In the genomic region with DNA sequence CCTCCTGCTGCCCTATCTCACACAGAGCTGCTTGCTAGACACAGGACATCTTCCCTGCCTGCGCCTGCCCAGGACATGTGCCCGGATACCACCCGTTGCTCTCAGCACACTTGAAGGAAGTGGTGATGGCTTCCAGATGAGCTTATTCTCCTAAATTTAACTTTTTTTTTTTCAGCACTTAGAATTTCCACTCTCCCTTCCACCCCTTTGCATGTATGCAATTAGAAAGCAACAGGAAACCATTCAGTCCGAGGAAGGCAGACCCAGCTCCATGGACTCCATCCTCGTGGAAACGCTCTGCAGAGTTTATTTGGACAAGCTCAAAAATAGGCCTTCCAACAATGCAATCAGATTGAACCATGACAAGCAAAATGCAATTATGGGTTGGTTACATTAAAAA, we compare ENCODE assay signal across 27 mouse cellular contexts. TPM values are rescaled to one million over a fixed set of nuclear protein-coding genes. Genes with fewer than 3 reads are reported as not detected.
DNase-seq lines count a peak whose midpoint lies in the region; ATAC-seq lines count a peak whose summit lies in the region.
"Had no signal": no experiment of that assay in that cellular context is flagged by ENCODE, and none has a peak within 500 bp of the region (broad histone marks: within the 10 kb centered on the region; RNA-seq: fewer than 3 reads in every experiment).

No protein-coding gene starts in this region.

- peaks cover 38% of the 10 kb centered on the region for H3K4me1 ChIP-seq in neural tube, embryonic 13.5 days (replicated peaks)
- H3K4me1 ChIP-seq in embryonic facial prominence, embryonic 12.5 days = peaks cover 24% of the 10 kb centered on the region
- peaks cover 51% of the 10 kb centered on the region for H3K4me1 ChIP-seq in embryonic facial prominence, embryonic 15.5 days
- H3K4me1 ChIP-seq: forebrain, embryonic 12.5 days; forebrain, embryonic 15.5 days had no signal

- no peak overlapping the region for H3K9ac ChIP-seq in neural tube, embryonic 13.5 days
- H3K9ac ChIP-seq in embryonic facial prominence, embryonic 12.5 days = no peak overlapping the region
- H3K9ac ChIP-seq in embryonic facial prominence, embryonic 15.5 days = no peak overlapping the region
- H3K9ac ChIP-seq: forebrain, embryonic 12.5 days; forebrain, embryonic 15.5 days; hindbrain, embryonic 12.5 days; hindbrain, embryonic 15.5 days had no signal

- ATAC-seq in neural tube, embryonic 13.5 days (ENCODE audit: low read depth) = no peak
- no peak for ATAC-seq in embryonic facial prominence, embryonic 12.5 days (ENCODE audit: insufficient number of reproducible peaks, insufficient read depth, low FRiP score, low TSS enrichment)
- peak; percentile 44 for ATAC-seq in embryonic facial prominence, embryonic 15.5 days (ENCODE audit: insufficient number of reproducible peaks, low FRiP score, low TSS enrichment, low read depth)
- ATAC-seq: forebrain, embryonic 15.5 days had no signal

- H3K4me2 ChIP-seq in neural tube, embryonic 13.5 days = no peak overlapping the region
- H3K4me2 ChIP-seq in embryonic facial prominence, embryonic 12.5 days (replicated peaks) = no peak overlapping the region
- H3K4me2 ChIP-seq in embryonic facial prominence, embryonic 15.5 days (replicated peaks) = no peak overlapping the region
- H3K4me2 ChIP-seq: forebrain, embryonic 12.5 days; forebrain, embryonic 15.5 days; hindbrain, embryonic 12.5 days; hindbrain, embryonic 15.5 days had no signal

- H3K27me3 ChIP-seq in neural tube, embryonic 13.5 days = no peaks in the 10 kb centered on the region
- H3K27me3 ChIP-seq in embryonic facial prominence, embryonic 12.5 days = no peaks in the 10 kb centered on the region
- H3K27me3 ChIP-seq in embryonic facial prominence, embryonic 15.5 days = no peaks in the 10 kb centered on the region
- H3K27me3 ChIP-seq: CH12.LX; forebrain, embryonic 12.5 days; forebrain, embryonic 15.5 days; hindbrain, embryonic 12.5 days; hindbrain, embryonic 15.5 days had no signal

- no peak overlapping the region for H3K4me3 ChIP-seq in neural tube, embryonic 13.5 days
- no peak overlapping the region for H3K4me3 ChIP-seq in embryonic facial prominence, embryonic 12.5 days
- H3K4me3 ChIP-seq in embryonic facial prominence, embryonic 15.5 days (replicated peaks) = no peak overlapping the region
- H3K4me3 ChIP-seq: erythroblast, embryonic 14.5 days; forebrain, embryonic 12.5 days; forebrain, embryonic 15.5 days; heart, adult 2 months; heart, embryonic 10.5 days; hindbrain, embryonic 12.5 days; hindbrain, embryonic 15.5 days had no signal

- peak overlapping the region; percentile 33; the same call in 1 of the 2 replicates for H3K27ac ChIP-seq in neural tube, embryonic 13.5 days (replicated peaks)
- peak overlapping the region; percentile 47; the same call in 1 of the 2 replicates for H3K27ac ChIP-seq in embryonic facial prominence, embryonic 12.5 days
- H3K27ac ChIP-seq in embryonic facial prominence, embryonic 15.5 days (replicated peaks) = peak overlapping the region; percentile 88
- H3K27ac ChIP-seq: forebrain, embryonic 12.5 days; forebrain, embryonic 15.5 days; heart, adult 2 months; heart, embryonic 10.5 days; hindbrain, embryonic 12.5 days; hindbrain, embryonic 15.5 days had no signal

- no peaks in the 10 kb centered on the region for H3K9me3 ChIP-seq in neural tube, embryonic 13.5 days
- H3K9me3 ChIP-seq in embryonic facial prominence, embryonic 12.5 days = no peaks in the 10 kb centered on the region
- H3K9me3 ChIP-seq in embryonic facial prominence, embryonic 15.5 days (replicated peaks) = no peaks in the 10 kb centered on the region
- H3K9me3 ChIP-seq: forebrain, embryonic 12.5 days; forebrain, embryonic 15.5 days; G1E; heart, embryonic 10.5 days; hindbrain, embryonic 12.5 days; hindbrain, embryonic 15.5 days had no signal

- 82% methylated on average over 6 of the region's 6 CpGs for WGBS in neural tube, embryonic 13.5 days
- WGBS in embryonic facial prominence, embryonic 12.5 days = 39% methylated on average over 6 of the region's 6 CpGs
- 42% methylated on average over 6 of the region's 6 CpGs for WGBS in embryonic facial prominence, embryonic 15.5 days

- no peak for DNase-seq in neural tube, embryonic 10.5 days (ENCODE audit: extremely low spot score, low spot score)
- DNase-seq in left cerebral cortex, adult 11 months (ENCODE audit: low spot score) = no peak
- no peak for DNase-seq in right cerebral cortex, postnatal 25 days
- DNase-seq in thymus, postnatal 25 days = no peak
- DNase-seq: adrenal gland, adult 2 months; adrenal gland, postnatal 14 days; B cell, adult 2 months; cerebellum, adult 11 months; cerebellum, adult 2 months; cerebellum, postnatal 10 days; cerebellum, postnatal 36 days; embryo, embryonic 11 days; gastrocnemius, postnatal 25 days; heart, adult 2 months had no signal

- H3K36me3 ChIP-seq in neural tube, embryonic 13.5 days = peaks cover 24% of the 10 kb centered on the region
- peaks cover 27% of the 10 kb centered on the region for H3K36me3 ChIP-seq in embryonic facial prominence, embryonic 12.5 days
- H3K36me3 ChIP-seq in embryonic facial prominence, embryonic 15.5 days = peaks cover 19% of the 10 kb centered on the region

RNA-seq across cellular contexts. Expression of a gene that starts 8.8 kb away (rescaled TPM):
- polyA plus RNA-seq in neural tube, embryonic 13.5 days (2015; fragmentation: Nextera tagmentation; extraction: Ambion mirVana) = 49.1 and 59.7 TPM in 2 replicates
- 160 and 161 TPM in 2 replicates for polyA plus RNA-seq in embryonic facial prominence, embryonic 12.5 days (2016; fragmentation: Nextera tagmentation; extraction: Ambion mirVana)
- 167 and 168 TPM in 2 replicates for polyA plus RNA-seq in embryonic facial prominence, embryonic 15.5 days (2015; fragmentation: Nextera tagmentation; extraction: Ambion mirVana)

RNA-seq across cellular contexts. Expression of a gene that starts 26.2 kb away (rescaled TPM):
- polyA plus RNA-seq in neural tube, embryonic 13.5 days (2015; fragmentation: Nextera tagmentation; extraction: Ambion mirVana) = 0.45 and 0.60 TPM in 2 replicates
- polyA plus RNA-seq in embryonic facial prominence, embryonic 12.5 days (2016; fragmentation: Nextera tagmentation; extraction: Ambion mirVana) = 0.40 and 0.67 TPM in 2 replicates
- polyA plus RNA-seq in embryonic facial prominence, embryonic 15.5 days (2015; fragmentation: Nextera tagmentation; extraction: Ambion mirVana) = 0.20 and 0.28 TPM in 2 replicates
- polyA plus RNA-seq: erythroblast, embryonic 14.5 days; G1E; heart, adult 2 months; heart, embryonic 10.5 days; heart, embryonic 14.5 days; heart, postnatal 0 days; hindbrain, embryonic 12.5 days had no signal

RNA-seq across cellular contexts. Expression of a gene that starts 29.4 kb away (rescaled TPM):
- 431 and 499 TPM in 2 replicates for polyA plus RNA-seq in neural tube, embryonic 13.5 days (2015; fragmentation: Nextera tagmentation; extraction: Ambion mirVana)
- polyA plus RNA-seq in embryonic facial prominence, embryonic 12.5 days (2016; fragmentation: Nextera tagmentation; extraction: Ambion mirVana) = 505 and 512 TPM in 2 replicates
- 462 and 488 TPM in 2 replicates for polyA plus RNA-seq in embryonic facial prominence, embryonic 15.5 days (2015; fragmentation: Nextera tagmentation; extraction: Ambion mirVana)

Comparison
In these comparisons a context has a peak if more than half of its experiments do, and no peak if none do; other contexts are left out.
1. H3K27ac ChIP-seq: peak in every context shown above with its lines; median percentile 88 in embryonic facial prominence, embryonic 15.5 days; 47 in embryonic facial prominence, embryonic 12.5 days; 33 in neural tube, embryonic 13.5 days.